ENCODE assay signal across 8 mouse cellular contexts in the genomic region with DNA sequence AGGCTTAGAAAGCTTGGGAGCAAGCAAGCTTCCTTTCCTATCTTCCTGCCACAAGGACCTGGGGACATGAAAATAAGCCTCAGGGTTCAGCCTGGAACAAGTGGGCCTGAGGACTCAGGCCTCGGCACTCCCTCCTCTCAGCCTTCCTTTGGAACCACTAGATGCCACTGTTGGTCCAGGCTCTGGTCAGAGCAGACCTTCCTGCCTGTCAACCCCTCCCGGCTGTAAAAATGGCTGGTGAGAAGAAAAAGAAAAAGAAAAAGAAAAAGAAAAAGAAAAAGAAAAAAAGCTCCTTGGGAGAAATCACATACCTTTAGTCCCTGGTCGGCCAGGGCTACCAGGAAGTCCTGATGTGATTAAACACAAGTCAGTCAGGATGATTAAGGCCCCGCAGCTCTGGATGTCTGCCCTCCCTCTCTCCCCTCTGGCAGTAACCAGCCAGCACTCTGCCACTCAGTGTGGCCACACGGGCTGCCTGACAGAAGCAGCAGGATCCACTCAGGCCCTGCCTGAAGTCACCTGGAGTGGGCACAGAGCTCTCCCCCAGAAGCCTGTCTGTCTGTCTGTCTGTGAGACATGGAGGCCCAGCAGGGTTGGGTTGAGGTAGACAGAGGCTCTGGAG. TPM values are rescaled to one million over a fixed set of nuclear protein-coding genes. Genes with fewer than 3 reads are reported as not detected.
DNase-seq lines count a peak whose midpoint lies in the region; ATAC-seq and TF ChIP-seq lines count a peak whose summit lies in the region.

No protein-coding gene starts in this region.

- peak; percentile 92 for TF ChIP-seq CTCF in intestine, postnatal 0 days (IDR thresholded peaks at IDR 0.05; ENCODE audit: low read depth)

- 16% methylated on average over 5 of the region's 5 CpGs for WGBS in intestine, postnatal 0 days
- 8% methylated on average over 5 of the region's 5 CpGs for WGBS in limb, embryonic 14.5 days

- H3K9me3 ChIP-seq in intestine, postnatal 0 days (ENCODE audit: control insufficient read depth): no peaks in the 10 kb centered on the region
- H3K9me3 ChIP-seq in limb, embryonic 14.5 days (ENCODE audit: control insufficient read depth, low read length): no peaks in the 10 kb centered on the region

- H3K36me3 ChIP-seq in intestine, postnatal 0 days (ENCODE audit: control insufficient read depth, insufficient read depth): no peaks in the 10 kb centered on the region
- no peaks in the 10 kb centered on the region for H3K36me3 ChIP-seq in limb, embryonic 14.5 days (ENCODE audit: control insufficient read depth, insufficient read depth, low read length)

- ATAC-seq in common myeloid progenitor, adult 5-6 weeks (replicated peaks; ENCODE audit: low read depth, poor library complexity, severe bottlenecking): peak; percentile 70
- ATAC-seq in intestine, postnatal 0 days: peak; percentile 65
- ATAC-seq in limb, embryonic 14.5 days (ENCODE audit: low FRiP score, low read depth): peak; percentile 84; the same call in 1 of the 2 replicates

- H3K4me3 ChIP-seq in intestine, postnatal 0 days (ENCODE audit: low read depth, low read length): no peak overlapping the region
- no peak overlapping the region for H3K4me3 ChIP-seq in limb, embryonic 14.5 days (replicated peaks; ENCODE audit: low read length)

- peak; percentile 28; the same call in 1 of the 2 replicates for TF ChIP-seq POLR2A in limb, embryonic 14.5 days (IDR thresholded peaks at IDR 0.05; ENCODE audit: borderline replicate concordance, extremely low read depth, insufficient read depth, insufficient read length)

- H3K27me3 ChIP-seq in intestine, postnatal 0 days (replicated peaks; ENCODE audit: control insufficient read depth, insufficient read depth, low read length): no peaks in the 10 kb centered on the region
- no peaks in the 10 kb centered on the region for H3K27me3 ChIP-seq in limb, embryonic 14.5 days (ENCODE audit: control insufficient read depth, insufficient read depth, low read length)

- no peak overlapping the region for H3K4me2 ChIP-seq in intestine, postnatal 0 days (replicated peaks; ENCODE audit: low read depth)
- peak overlapping the region; percentile 23; the same call in 1 of the 2 replicates for H3K4me2 ChIP-seq in limb, embryonic 14.5 days (replicated peaks; ENCODE audit: low read depth, low read length, severe bottlenecking)

- intact Hi-C loops in gastrocnemius, postnatal 14 days (cut with DNase I; ENCODE audit: low total_unique reads): loop anchor here (2.0 kb wide), 1 partner anchor 162 kb away; no protein-coding TSS in a partner anchor

- H3K9ac ChIP-seq in intestine, postnatal 0 days (ENCODE audit: low read depth, low read length): no peak overlapping the region
- peak overlapping the region; percentile 44 for H3K9ac ChIP-seq in limb, embryonic 14.5 days (ENCODE audit: low read depth, low read length, severe bottlenecking)

- H3K27ac ChIP-seq in intestine, postnatal 0 days (ENCODE audit: low read depth, low read length): no peak overlapping the region
- peak overlapping the region; percentile 55 for H3K27ac ChIP-seq in limb, embryonic 14.5 days (replicated peaks; ENCODE audit: low read depth, low read length)

- peak; percentile 25 for DNase-seq in thymus, postnatal 0 days (ENCODE audit: low spot score)
- DNase-seq in thymus, postnatal 10 days (ENCODE audit: low spot score in 2 of 2): no peak
- peak; percentile 76 for DNase-seq in gastrocnemius, postnatal 14 days
- peak; percentile 78 for DNase-seq in limb, embryonic 14.5 days (ENCODE audit: low spot score)
- peak; percentile 37 for DNase-seq in neural tube, embryonic 10.5 days (ENCODE audit: extremely low spot score, low spot score)
- peak; percentile 48 to 67 for DNase-seq in urinary bladder, postnatal 36 days (ENCODE audit: low spot score in 2 of 2)

- no peaks in the 10 kb centered on the region for H3K4me1 ChIP-seq in intestine, postnatal 0 days (replicated peaks; ENCODE audit: control insufficient read depth, insufficient read depth, low read length)
- 0 out of 2 replicates have a peak, but pooled peaks cover 9% of the 10 kb centered on the region for H3K4me1 ChIP-seq in limb, embryonic 14.5 days (ENCODE audit: control insufficient read depth, insufficient read depth, low read length)

RNA-seq across cellular contexts. Expression of a gene that starts 32.9 kb away (rescaled TPM):
- polyA plus RNA-seq in thymus, postnatal 0 days (2015; fragmentation: Nextera tagmentation; extraction: Ambion mirVana): 0.68 and 0.82 TPM in 2 replicates
- not detected in 2 replicates for total RNA-seq in common myeloid progenitor, adult 5-6 weeks (2017)
- under 1 TPM; 0.31 to 0.33 TPM for total RNA-seq in gastrocnemius, postnatal 14 days (2021)
- polyA plus RNA-seq in intestine, postnatal 0 days (2015; fragmentation: Nextera tagmentation; extraction: Ambion mirVana): 0.30 and 0.34 TPM in 2 replicates
- polyA plus RNA-seq in limb, embryonic 14.5 days (2012; rRNA removed): 33.8 and 35.3 TPM in 2 replicates
- polyA plus RNA-seq in limb, embryonic 14.5 days (2014; fragmentation: Nextera tagmentation; extraction: Ambion mirVana): 29.7 and 31.1 TPM in 2 replicates

Comparison
In these comparisons a context has a peak if more than half of its experiments do, and no peak if none do; other contexts are left out.
1. DNase-seq: peak in thymus, postnatal 0 days (single experiment), gastrocnemius, postnatal 14 days (single experiment), limb, embryonic 14.5 days (single experiment), neural tube, embryonic 10.5 days (single experiment) and urinary bladder, postnatal 36 days (2 of 2); none in thymus, postnatal 10 days (0 of 2).
2. RNA of a gene that starts 32.9 kb away (polyA plus RNA-seq): 29.7 to 35.3 TPM in limb, embryonic 14.5 days; 0.68 to 0.82 TPM in thymus, postnatal 0 days and 0.30 to 0.34 TPM in intestine, postnatal 0 days; every median in the first group is over 10 times any median in the second.
3. Peak in every context shown above with its lines, with median percentiles within 50 percentile points of each other: ATAC-seq.